ENCODE assay signal across 16 mouse cellular contexts in the genomic region with DNA sequence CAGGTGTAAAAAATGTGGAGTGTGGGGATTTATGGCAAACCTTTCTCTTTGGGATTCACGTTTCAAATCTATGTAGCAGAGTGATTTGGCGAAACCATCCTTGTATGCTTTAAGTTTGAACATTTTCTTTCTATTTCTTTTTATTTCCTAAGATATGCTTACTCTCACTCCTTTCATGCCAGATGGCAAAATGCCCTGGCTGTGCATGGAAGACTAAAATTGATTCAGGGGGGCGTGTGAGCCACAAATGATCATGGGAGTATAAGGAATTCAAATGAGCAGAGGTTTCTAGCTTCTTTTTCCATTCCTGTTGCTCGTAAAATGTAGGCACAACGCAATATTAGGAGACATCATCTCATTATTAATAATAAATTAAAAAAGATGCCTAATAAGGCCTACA.
DNase-seq lines count a peak whose midpoint lies in the region; ATAC-seq and TF ChIP-seq lines count a peak whose summit lies in the region.
"Had no signal": no experiment of that assay in that cellular context is flagged by ENCODE, and none has a peak within 500 bp of the region (broad histone marks: within the 10 kb centered on the region; RNA-seq: fewer than 3 reads in every experiment).

No protein-coding gene starts in this region.

- H3K4me2 ChIP-seq in forebrain, embryonic 14.5 days (ENCODE audit: low read length), result no peak overlapping the region
- H3K4me2 ChIP-seq in forebrain, embryonic 15.5 days (replicated peaks), result no peak overlapping the region
- H3K4me2 ChIP-seq in midbrain, postnatal 0 days (ENCODE audit: low read depth, low read length, poor library complexity, severe bottlenecking), result no peak overlapping the region
- H3K4me2 ChIP-seq in midbrain, embryonic 15.5 days, result no peak overlapping the region
- H3K4me2 ChIP-seq: embryonic facial prominence, embryonic 15.5 days; midbrain, embryonic 13.5 days had no signal

- intact Hi-C loops in left cerebral cortex, postnatal 36 days (cut with DNase I), result no loop called here
- intact Hi-C loops in heart, postnatal 25 days (cut with DNase I), result no loop called here

- no peaks in the 10 kb centered on the region for H3K36me3 ChIP-seq in forebrain, embryonic 14.5 days (ENCODE audit: control insufficient read depth, insufficient read depth, low read length)
- no peaks in the 10 kb centered on the region for H3K36me3 ChIP-seq in forebrain, embryonic 15.5 days
- H3K36me3 ChIP-seq in midbrain, postnatal 0 days (ENCODE audit: insufficient read depth, low read length), result no peaks in the 10 kb centered on the region
- no peaks in the 10 kb centered on the region for H3K36me3 ChIP-seq in midbrain, embryonic 15.5 days (replicated peaks)
- H3K36me3 ChIP-seq: embryonic facial prominence, embryonic 15.5 days; forebrain, embryonic 10.5 days; midbrain, embryonic 13.5 days had no signal

- no peak overlapping the region for H3K27ac ChIP-seq in forebrain, embryonic 14.5 days (ENCODE audit: low read depth, low read length)
- no peak overlapping the region for H3K27ac ChIP-seq in forebrain, embryonic 15.5 days (replicated peaks)
- H3K27ac ChIP-seq in midbrain, postnatal 0 days (ENCODE audit: low read depth, low read length), result no peak overlapping the region
- no peak overlapping the region for H3K27ac ChIP-seq in midbrain, embryonic 15.5 days
- H3K27ac ChIP-seq: embryonic facial prominence, embryonic 15.5 days; forebrain, embryonic 10.5 days; midbrain, embryonic 13.5 days had no signal

- peak; percentile 69 for DNase-seq in forebrain, embryonic 14.5 days (ENCODE audit: low spot score)
- DNase-seq in left cerebral cortex, adult 18-20 months (ENCODE audit: low spot score in 2 of 2), result peak; percentile 25 to 49
- no peak for DNase-seq in left cerebral cortex, postnatal 36 days (ENCODE audit: low spot score in 2 of 2)
- peak; percentile 41 for DNase-seq in midbrain, postnatal 0 days (ENCODE audit: low spot score)
- no peak for DNase-seq in testis, postnatal 14 days (ENCODE audit: low spot score)
- DNase-seq in heart, postnatal 25 days (ENCODE audit: low spot score), result no peak
- DNase-seq: adrenal gland, adult 8-10 months; cerebellum, adult 2 months; gastrocnemius, postnatal 10 days; liver; lung, adult 18-20 months had no signal

- H3K4me3 ChIP-seq in forebrain, embryonic 14.5 days (ENCODE audit: low read depth, low read length), result no peak overlapping the region
- no peak overlapping the region for H3K4me3 ChIP-seq in forebrain, embryonic 15.5 days
- H3K4me3 ChIP-seq in midbrain, postnatal 0 days (ENCODE audit: low read depth, low read length), result no peak overlapping the region
- no peak overlapping the region for H3K4me3 ChIP-seq in midbrain, embryonic 15.5 days
- H3K4me3 ChIP-seq: embryonic facial prominence, embryonic 15.5 days; forebrain, embryonic 10.5 days; midbrain, embryonic 13.5 days had no signal

- ATAC-seq in forebrain, embryonic 14.5 days, result no peak
- no peak for ATAC-seq in forebrain, embryonic 15.5 days (replicated peaks)
- ATAC-seq in midbrain, postnatal 0 days (ENCODE audit: low FRiP score), result no peak
- ATAC-seq in midbrain, embryonic 15.5 days (replicated peaks), result no peak
- ATAC-seq: midbrain, embryonic 13.5 days had no signal

- no peaks in the 10 kb centered on the region for H3K9me3 ChIP-seq in forebrain, embryonic 14.5 days (replicated peaks; ENCODE audit: control insufficient read depth, low read length)
- H3K9me3 ChIP-seq in forebrain, embryonic 15.5 days, result no peaks in the 10 kb centered on the region
- no peaks in the 10 kb centered on the region for H3K9me3 ChIP-seq in midbrain, postnatal 0 days (ENCODE audit: low read length)
- H3K9me3 ChIP-seq in midbrain, embryonic 15.5 days, result no peaks in the 10 kb centered on the region
- H3K9me3 ChIP-seq: embryonic facial prominence, embryonic 15.5 days; forebrain, embryonic 10.5 days; midbrain, embryonic 13.5 days had no signal

- 84% methylated on average over 5 of the region's 5 CpGs for WGBS in forebrain, embryonic 14.5 days
- 75% methylated on average over 5 of the region's 5 CpGs for WGBS in forebrain, embryonic 15.5 days
- WGBS in midbrain, postnatal 0 days, result 68% methylated on average over 5 of the region's 5 CpGs
- WGBS in midbrain, embryonic 15.5 days, result 75% methylated on average over 5 of the region's 5 CpGs

- no peaks in the 10 kb centered on the region for H3K27me3 ChIP-seq in forebrain, embryonic 14.5 days (replicated peaks; ENCODE audit: control insufficient read depth, insufficient read depth, low read length)
- no peaks in the 10 kb centered on the region for H3K27me3 ChIP-seq in forebrain, embryonic 15.5 days
- no peaks in the 10 kb centered on the region for H3K27me3 ChIP-seq in midbrain, postnatal 0 days (ENCODE audit: insufficient read depth, low read length)
- no peaks in the 10 kb centered on the region for H3K27me3 ChIP-seq in midbrain, embryonic 15.5 days (replicated peaks)
- H3K27me3 ChIP-seq: embryonic facial prominence, embryonic 15.5 days; midbrain, embryonic 13.5 days had no signal

- no peak for TF ChIP-seq CTCF in midbrain, postnatal 0 days (IDR thresholded peaks at IDR 0.05)

- no peak overlapping the region for H3K9ac ChIP-seq in forebrain, embryonic 14.5 days (ENCODE audit: low read length)
- H3K9ac ChIP-seq in forebrain, embryonic 15.5 days (replicated peaks), result no peak overlapping the region
- H3K9ac ChIP-seq in midbrain, postnatal 0 days (replicated peaks; ENCODE audit: low read length, poor library complexity, severe bottlenecking), result no peak overlapping the region
- H3K9ac ChIP-seq in midbrain, embryonic 15.5 days, result no peak overlapping the region
- H3K9ac ChIP-seq: embryonic facial prominence, embryonic 15.5 days; midbrain, embryonic 13.5 days had no signal

- no peaks in the 10 kb centered on the region for H3K4me1 ChIP-seq in forebrain, embryonic 14.5 days (ENCODE audit: control insufficient read depth, insufficient read depth, low read length)
- H3K4me1 ChIP-seq in forebrain, embryonic 15.5 days, result no peaks in the 10 kb centered on the region
- no peaks in the 10 kb centered on the region for H3K4me1 ChIP-seq in midbrain, postnatal 0 days (ENCODE audit: insufficient read depth, low read length)
- no peaks in the 10 kb centered on the region for H3K4me1 ChIP-seq in midbrain, embryonic 15.5 days
- H3K4me1 ChIP-seq: embryonic facial prominence, embryonic 15.5 days; forebrain, embryonic 10.5 days had no signal

Comparison
In these comparisons a context has a peak if more than half of its experiments do, and no peak if none do; other contexts are left out.
1. DNase-seq: peak in forebrain, embryonic 14.5 days (single experiment), left cerebral cortex, adult 18-20 months (2 of 2) and midbrain, postnatal 0 days (single experiment); none in left cerebral cortex, postnatal 36 days (0 of 2), testis, postnatal 14 days (single experiment) and heart, postnatal 25 days (single experiment).